Mouse (Mus musculus) cerebellum, adult 2 months (tissue): ENCODE measurements around the gene Gm13288.
"Not testable (repeated sequence)": the region's sequence is repeated elsewhere in the genome, so short reads cannot be mapped to it uniquely, and the experiment has no call there.

Experiments
- CTCF ChIP-seq: fragments of 200-500 bp; IDR thresholded peaks from 2 replicates; pipeline ENCODE4 v1.5.1; 2011; ENCODE audit warnings: low read depth, mild to moderate bottlenecking, control low read depth, low read length, moderate library complexity, borderline replicate concordance; ENCODE audit not compliant: insufficient read depth
- POLR2A ChIP-seq: fragments of 200-500 bp; IDR thresholded peaks from 2 replicates; pipeline ENCODE4 v1.6.1; 2011; ENCODE audit warnings: low read length, control low read depth, borderline replicate concordance; ENCODE audit not compliant: insufficient read depth

GRCm38 (mm10) chr4:88780320-88780719 lies 25.0 kb upstream of the Gm13288 start:
- TF ChIP-seq CTCF, POLR2A: not testable (repeated sequence)
